Mouse (Mus musculus): ENCODE measurements around the gene Kbtbd2.

- TF ChIP-seq MAX (IDR thresholded peaks at IDR 0.05; ENCODE audit: low read length) = no peak
- no peak for TF ChIP-seq E2F4 (IDR thresholded peaks at IDR 0.05; ENCODE audit: borderline replicate concordance, low read depth, low read length)
- no peak for TF ChIP-seq GABPA (IDR thresholded peaks at IDR 0.05; ENCODE audit: low read depth, low read length)
Observed at GRCm38 (mm10) chr6:56831697-56832406, 34.2 kb upstream of the Kbtbd2 start, which contains the start of gene Fkbp9.

All from MEL (cell line).